Mouse (Mus musculus) E14TG2a.4 (cell line): ENCODE results near the gene Sema6d.

ENCODE experiments used
- CTCF ChIP-seq: conservative IDR thresholded peaks from 2 replicates; pipeline ENCODE4 v1.5.1; 2014; ENCODE audit warnings: low read length
- NANOG ChIP-seq: IDR thresholded peaks from 2 replicates; pipeline ENCODE4 v1.6.1; 2014; ENCODE audit warnings: borderline replicate concordance, low read length, mixed read lengths
- POU5F1 ChIP-seq: IDR thresholded peaks from 2 replicates; pipeline ENCODE4 v1.6.1; 2014; ENCODE audit warnings: low read length, borderline replicate concordance

- TF ChIP-seq CTCF (no peak), NANOG (no peak), POU5F1 (no peak)
These were observed 147.1 kb downstream of the Sema6d start for GRCm38 (mm10) chr2:124236831-124237230.
